25 mouse cellular contexts compared by ENCODE assay signal in the genomic region with DNA sequence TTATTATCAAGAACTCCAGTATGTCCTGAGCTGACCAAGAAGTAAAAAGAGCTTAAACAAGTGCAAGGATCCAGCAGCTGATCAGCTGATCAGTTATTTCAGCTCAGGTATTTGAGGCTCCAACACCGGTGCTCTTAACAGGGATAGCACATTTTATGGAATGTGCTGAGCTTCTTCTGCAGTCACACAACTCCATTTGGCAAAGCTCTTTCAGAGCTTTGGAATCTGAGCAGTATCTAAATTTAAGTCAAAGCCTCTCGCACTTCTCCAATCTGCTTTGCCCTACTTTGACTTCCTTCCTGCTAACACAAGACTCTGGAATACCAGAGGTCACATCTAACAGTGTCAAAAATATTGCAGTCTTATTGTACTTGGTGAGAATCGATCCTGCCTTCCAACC.
DNase-seq lines count a peak whose midpoint lies in the region; ATAC-seq and TF ChIP-seq lines count a peak whose summit lies in the region.
"Had no signal": no experiment of that assay in that cellular context is flagged by ENCODE, and none has a peak within 500 bp of the region (broad histone marks: within the 10 kb centered on the region; RNA-seq: fewer than 3 reads in every experiment).

No protein-coding gene starts in this region.

- H3K27ac ChIP-seq in heart, postnatal 0 days (ENCODE audit: low read depth): no peak overlapping the region
- H3K27ac ChIP-seq: embryonic facial prominence, embryonic 12.5 days; embryonic facial prominence, embryonic 15.5 days; forebrain, embryonic 12.5 days; forebrain, embryonic 15.5 days; heart, adult 2 months; heart, embryonic 10.5 days; heart, embryonic 13.5 days; hindbrain, embryonic 12.5 days; hindbrain, embryonic 15.5 days had no signal

- no peak for TF ChIP-seq CTCF in heart, postnatal 0 days (IDR thresholded peaks at IDR 0.05; ENCODE audit: low read depth)

- H3K4me3 ChIP-seq in heart, postnatal 0 days (ENCODE audit: low read depth, low read length): no peak overlapping the region
- H3K4me3 ChIP-seq: embryonic facial prominence, embryonic 12.5 days; embryonic facial prominence, embryonic 15.5 days; erythroblast, embryonic 14.5 days; forebrain, embryonic 12.5 days; forebrain, embryonic 15.5 days; heart, adult 2 months; heart, embryonic 10.5 days; heart, embryonic 13.5 days; hindbrain, embryonic 12.5 days; hindbrain, embryonic 15.5 days had no signal

- no peak for DNase-seq in frontal cortex, postnatal 25 days (ENCODE audit: low spot score in 2 of 2)
- peak; percentile 9 for DNase-seq in heart, postnatal 0 days (ENCODE audit: low spot score)
- DNase-seq in heart, adult 18-20 months: no peak
- DNase-seq in brain, adult 2 months (ENCODE audit: low read depth, low spot score): peak; percentile 41
- no peak for DNase-seq in adrenal gland, postnatal 25 days
- DNase-seq: adrenal gland, adult 8-10 months; adrenal gland, postnatal 36 days; cerebellum, adult 11 months; cerebellum, adult 2 months; cerebellum, adult 9-11 months; cerebellum, postnatal 25 days; gastrocnemius, postnatal 14 days; heart, adult 2 months had no signal

- no peak overlapping the region for H3K4me2 ChIP-seq in heart, postnatal 0 days (ENCODE audit: low read depth, low read length)
- H3K4me2 ChIP-seq: embryonic facial prominence, embryonic 12.5 days; embryonic facial prominence, embryonic 15.5 days; forebrain, embryonic 12.5 days; forebrain, embryonic 15.5 days; heart, embryonic 13.5 days; hindbrain, embryonic 12.5 days; hindbrain, embryonic 15.5 days had no signal

- H3K4me1 ChIP-seq in heart, postnatal 0 days (ENCODE audit: control insufficient read depth, insufficient read depth): no peaks in the 10 kb centered on the region
- H3K4me1 ChIP-seq: embryonic facial prominence, embryonic 12.5 days; embryonic facial prominence, embryonic 15.5 days; forebrain, embryonic 12.5 days; forebrain, embryonic 15.5 days; heart, embryonic 10.5 days; hindbrain, embryonic 12.5 days; hindbrain, embryonic 15.5 days had no signal

- peak; percentile 96 for ATAC-seq in frontal cortex, adult (ENCODE audit: low TSS enrichment)
- ATAC-seq in heart, postnatal 0 days (ENCODE audit: insufficient read depth, low read depth): no peak
- ATAC-seq: activated CD4-positive, CD25-positive, alpha-beta regulatory T cell, adult 4 months; forebrain, embryonic 15.5 days; intestine, postnatal 0 days had no signal

- no peak for TF ChIP-seq EP300 in heart, postnatal 0 days (IDR thresholded peaks at IDR 0.05; ENCODE audit: low read depth)

- H3K9me3 ChIP-seq in heart, postnatal 0 days (replicated peaks; ENCODE audit: control insufficient read depth, low read length): no peaks in the 10 kb centered on the region
- H3K9me3 ChIP-seq: embryonic facial prominence, embryonic 12.5 days; embryonic facial prominence, embryonic 15.5 days; forebrain, embryonic 12.5 days; forebrain, embryonic 15.5 days; heart, embryonic 10.5 days; heart, embryonic 13.5 days; hindbrain, embryonic 12.5 days; hindbrain, embryonic 15.5 days had no signal

- WGBS in heart, postnatal 0 days: 33% methylated on average over 3 of the region's 3 CpGs

- no peaks in the 10 kb centered on the region for H3K27me3 ChIP-seq in heart, postnatal 0 days (ENCODE audit: control insufficient read depth, insufficient read depth, low read length)
- H3K27me3 ChIP-seq: embryonic facial prominence, embryonic 12.5 days; embryonic facial prominence, embryonic 15.5 days; forebrain, embryonic 12.5 days; forebrain, embryonic 15.5 days; heart, embryonic 13.5 days; hindbrain, embryonic 12.5 days; hindbrain, embryonic 15.5 days had no signal

- H3K9ac ChIP-seq in heart, postnatal 0 days (replicated peaks; ENCODE audit: low read depth, low read length): no peak overlapping the region
- H3K9ac ChIP-seq: embryonic facial prominence, embryonic 12.5 days; embryonic facial prominence, embryonic 15.5 days; forebrain, embryonic 12.5 days; forebrain, embryonic 15.5 days; heart, embryonic 13.5 days; hindbrain, embryonic 12.5 days; hindbrain, embryonic 15.5 days had no signal

- no peaks in the 10 kb centered on the region for H3K36me3 ChIP-seq in heart, postnatal 0 days (replicated peaks; ENCODE audit: control insufficient read depth, insufficient read depth, low read length)
- H3K36me3 ChIP-seq: embryonic facial prominence, embryonic 12.5 days; embryonic facial prominence, embryonic 15.5 days; forebrain, embryonic 12.5 days; forebrain, embryonic 15.5 days; heart, embryonic 10.5 days; heart, embryonic 13.5 days; hindbrain, embryonic 12.5 days; hindbrain, embryonic 15.5 days had no signal

Comparison
In these comparisons a context has a peak if more than half of its experiments do, and no peak if none do; other contexts are left out.
1. DNase-seq: peak in heart, postnatal 0 days (single experiment) and brain, adult 2 months (single experiment); none in frontal cortex, postnatal 25 days (0 of 2), heart, adult 18-20 months (0 of 2) and adrenal gland, postnatal 25 days (single experiment).